Mouse (Mus musculus) naive thymus-derived CD4-positive, alpha-beta T cell, adult 5 months (primary cell): ENCODE data around the gene Tnnt3. TPM values are rescaled to one million over a fixed set of nuclear protein-coding genes. Genes with fewer than 3 reads are reported as not detected.

Experiments used
- polyA plus RNA-seq: library from polyadenylated mRNA; unstranded; fragments of 100-300 nt; shearing (Covaris generic); gene quantifications from one replicate; pipeline ENCODE4 v1.2.1, GENCODE M21; 2017

Tnnt3 gene
- 2.3 TPM for polyA plus RNA-seq

GRCm38 (mm10) chr7:142498575-142498974, at the start of gene Tnnt3:
Gene Tnnt3 (plus strand): TSS chr7:142498836.

GRCm38 (mm10) chr7:142460636-142461077, 38.0 kb upstream of the Tnnt3 start, which contains the start of gene Lsp1:
Gene Lsp1 (plus strand): TSS chr7:142460809.

GRCm38 (mm10) chr7:142532671-142533058, 34.0 kb downstream of the Tnnt3 start, which contains the start of gene Mrpl23:
Gene Mrpl23 (plus strand): TSS chr7:142532686.

Other genes starting within 250 kb of the Tnnt3 start
- not detected for gene Gm2431, start 240.5 kb upstream of the Tnnt3 start, polyA plus RNA-seq
- gene Gm4559, start 224.5 kb upstream of the Tnnt3 start, polyA plus RNA-seq: not detected
- gene Krtap5-1, start 201.7 kb upstream of the Tnnt3 start, polyA plus RNA-seq: not detected
- gene Krtap5-4, start 195.3 kb upstream of the Tnnt3 start, polyA plus RNA-seq: not detected
- gene Ifitm10, start 125.1 kb upstream of the Tnnt3 start, polyA plus RNA-seq: 3.5 TPM
- 4.7 TPM for gene Gm49369, start 116.2 kb upstream of the Tnnt3 start, polyA plus RNA-seq
- gene Ctsd, start 110.8 kb upstream of the Tnnt3 start, polyA plus RNA-seq: 251 TPM
- not detected for gene Syt8, start 64.0 kb upstream of the Tnnt3 start, polyA plus RNA-seq
- gene Tnni2, start 57.0 kb upstream of the Tnnt3 start, polyA plus RNA-seq: not detected
- 554 TPM for gene Lsp1, start 38.0 kb upstream of the Tnnt3 start, polyA plus RNA-seq
- 12.4 TPM for gene Mrpl23, start 33.9 kb downstream of the Tnnt3 start, polyA plus RNA-seq
- not detected for gene Igf2, start 168.0 kb downstream of the Tnnt3 start, polyA plus RNA-seq
- not detected for gene Gm49394, start 171.1 kb downstream of the Tnnt3 start, polyA plus RNA-seq
- gene Ins2, start 244.5 kb downstream of the Tnnt3 start, polyA plus RNA-seq: not detected